Mouse (Mus musculus): Measurements from ENCODE around the gene Serpinf2.

- TF ChIP-seq CTCF (IDR thresholded peaks at IDR 0.05; ENCODE audit: borderline replicate concordance, extremely low read depth, insufficient read depth, insufficient read length) = no peak
- no peak for TF ChIP-seq POLR2A (IDR thresholded peaks at IDR 0.05; ENCODE audit: borderline replicate concordance, extremely low read depth, insufficient read depth, insufficient read length, poor library complexity, severe bottlenecking)
Measured at GRCm38 (mm10) chr11:75423091-75423490, 16.3 kb downstream of the Serpinf2 start.

Measured in brain, embryonic 14.5 days (tissue).